Mouse (Mus musculus): ENCODE measurements around the gene Gadd45b.

GRCm38 (mm10) chr10:80947802-80948201 lies 17.9 kb downstream of the Gadd45b start:
- no peak for TF ChIP-seq EP300 (IDR thresholded peaks at IDR 0.05; ENCODE audit: low read depth in 1 of 2, low read length in 2 of 2)
- TF ChIP-seq MEF2A (IDR thresholded peaks at IDR 0.05; ENCODE audit: extremely low read depth, insufficient replicate concordance, low read depth, low read length, poor library complexity, severe bottlenecking), result no peak
- TF ChIP-seq POLR2A (IDR thresholded peaks at IDR 0.05; ENCODE audit: control insufficient read depth in 1 of 2, insufficient read depth in 1 of 2, low read depth in 1 of 2, low read length in 2 of 2, poor library complexity in 1 of 2), result no peak
